Mouse (Mus musculus): ENCODE data around the gene Tmem259. TPM values are rescaled to one million over a fixed set of nuclear protein-coding genes. Genes with fewer than 3 reads are reported as not detected.

Tmem259 gene
- total and polyA plus RNA-seq, 3 experiments = 62.0 to 150 TPM; not detected in 1

- Histone ChIP-seq H3K27me3 (ENCODE audit: control insufficient read depth in 1 of 2, insufficient read depth in 2 of 2, low read length in 2 of 2) (no peaks in the 10 kb centered on the region), H3K9me3 (replicated peaks; ENCODE audit: insufficient read depth, low read length) (no peaks in the 10 kb centered on the region), H3K27ac (ENCODE audit: control insufficient read depth, low read depth, low read length) (no peak overlapping the region), H3K36me3 (ENCODE audit: control insufficient read depth in 1 of 2, insufficient read depth in 2 of 2, low read length in 2 of 2) (no peaks in the 10 kb centered on the region; a peak in 1 of 4 replicates), H3K79me2 (ENCODE audit: control insufficient read depth, insufficient read depth, low read length, poor library complexity) (no peaks in the 10 kb centered on the region), H3K4me1 (ENCODE audit: control insufficient read depth in 1 of 2, insufficient read depth in 2 of 2, low read length in 2 of 2) (0 out of 4 replicates have a peak, but pooled peaks cover 0 to under 1% of the 10 kb centered on the region in 2 experiments), H3K4me3 (ENCODE audit: control insufficient read depth in 1 of 2, insufficient read depth in 1 of 2, low read depth in 2 of 2, low read length in 2 of 2) (no peak overlapping the region), H3K9ac (ENCODE audit: control insufficient read depth, low read depth, low read length, poor library complexity, severe bottlenecking) (no peak overlapping the region)
- DNase-seq (ENCODE audit: low read depth, low spot score) = no peak
- TF ChIP-seq ZMIZ1 (IDR thresholded peaks at IDR 0.05; ENCODE audit: low read depth, low read length) (no peak), NRF1 (IDR thresholded peaks at IDR 0.05; ENCODE audit: insufficient read depth, low read depth, low read length, poor library complexity, severe bottlenecking) (no peak), POLR2AphosphoS5 (IDR thresholded peaks at IDR 0.05; ENCODE audit: borderline replicate concordance, low read depth, low read length) (no peak), RCOR1 (IDR thresholded peaks at IDR 0.05; ENCODE audit: low read depth, low read length) (no peak), ZNF384 (IDR thresholded peaks at IDR 0.05; ENCODE audit: low read depth, low read length) (no peak), E2F4 (IDR thresholded peaks at IDR 0.05; ENCODE audit: borderline replicate concordance, low read depth, low read length) (no peak), RAD21 (IDR thresholded peaks at IDR 0.05; ENCODE audit: low read depth, low read length) (no peak), ZKSCAN1 (IDR thresholded peaks at IDR 0.05; ENCODE audit: low read depth, low read length) (no peak), POLR2AphosphoS2 (IDR thresholded peaks at IDR 0.05; ENCODE audit: low read length) (no peak), JUND (IDR thresholded peaks at IDR 0.05; ENCODE audit: low read depth, low read length) (no peak), USF2 (IDR thresholded peaks at IDR 0.05; ENCODE audit: borderline replicate concordance in 1 of 2, insufficient read depth in 1 of 2, low read depth in 1 of 2, low read length in 2 of 2) (no peak), MAZ (IDR thresholded peaks at IDR 0.05; ENCODE audit: low read depth, low read length) (no peak), ETS1 (IDR thresholded peaks at IDR 0.05; ENCODE audit: low read depth, low read length) (no peak)
Observed at GRCm38 (mm10) chr10:79945507-79946234, 38.5 kb downstream of the Tmem259 start.

GRCm38 (mm10) chr10:79943471-79943901, 40.6 kb downstream of the Tmem259 start:
- Histone ChIP-seq H3K9me3 (replicated peaks; ENCODE audit: insufficient read depth, low read length) (no peaks in the 10 kb centered on the region), H3K27me3 (ENCODE audit: control insufficient read depth in 1 of 2, insufficient read depth in 2 of 2, low read length in 2 of 2) (no peaks in the 10 kb centered on the region), H3K79me2 (ENCODE audit: control insufficient read depth, insufficient read depth, low read length, poor library complexity) (no peaks in the 10 kb centered on the region), H3K27ac (ENCODE audit: control insufficient read depth, low read depth, low read length) (no peak overlapping the region), H3K4me1 (ENCODE audit: control insufficient read depth in 1 of 2, insufficient read depth in 2 of 2, low read length in 2 of 2) (0 out of 4 replicates have a peak, but pooled peaks cover 0 to 4% of the 10 kb centered on the region in 2 experiments), H3K9ac (ENCODE audit: control insufficient read depth, low read depth, low read length, poor library complexity, severe bottlenecking) (no peak overlapping the region), H3K4me3 (ENCODE audit: control insufficient read depth in 1 of 2, insufficient read depth in 1 of 2, low read depth in 2 of 2, low read length in 2 of 2) (no peak overlapping the region), H3K36me3 (ENCODE audit: control insufficient read depth in 1 of 2, insufficient read depth in 2 of 2, low read length in 2 of 2) (no peaks in the 10 kb centered on the region; a peak in 1 of 4 replicates)
- TF ChIP-seq MYC (IDR thresholded peaks at IDR 0.05; ENCODE audit: low read depth, low read length) = no peak
- TF ChIP-seq MAX (IDR thresholded peaks at IDR 0.05; ENCODE audit: low read length) = no peak
- TF ChIP-seq SIN3A (IDR thresholded peaks at IDR 0.05; ENCODE audit: low read length) = no peak
- TF ChIP-seq ETS1 (IDR thresholded peaks at IDR 0.05; ENCODE audit: low read depth, low read length) = no peak
- no peak for TF ChIP-seq TCF12 (IDR thresholded peaks at IDR 0.05; ENCODE audit: low read depth, low read length)
- TF ChIP-seq KAT2A (conservative IDR thresholded peaks at IDR 0.05; ENCODE audit: low read depth, low read length) = no peak
- no peak for TF ChIP-seq SMC3 (IDR thresholded peaks at IDR 0.05; ENCODE audit: low read depth, low read length)
- no peak for TF ChIP-seq MAFK (IDR thresholded peaks at IDR 0.05; ENCODE audit: borderline replicate concordance, low read depth, low read length)
- TF ChIP-seq NELFE (IDR thresholded peaks at IDR 0.05; ENCODE audit: low read depth, low read length) = no peak
- TF ChIP-seq CHD1 (IDR thresholded peaks at IDR 0.05; ENCODE audit: low read depth, low read length) = no peak
- TF ChIP-seq MXI1 (IDR thresholded peaks at IDR 0.05; ENCODE audit: low read depth, low read length) = no peak
- TF ChIP-seq CTCF (IDR thresholded peaks at IDR 0.05 in 2 of 3, conservative IDR thresholded peaks at IDR 0.05 in 1 of 3; ENCODE audit: control insufficient read depth in 1 of 3, insufficient read depth in 1 of 3, low read depth in 2 of 3, low read length in 3 of 3, poor library complexity in 1 of 3, severe bottlenecking in 1 of 3) = no peak
- no peak for DNase-seq (ENCODE audit: low read depth, low spot score)
